Mouse (Mus musculus): Measurements from ENCODE around the gene Tmem198b.
"Not testable (repeated sequence)": the region's sequence is repeated elsewhere in the genome, so short reads cannot be mapped to it uniquely, and the experiment has no call there.

The Tmem198b gene

DNA sequence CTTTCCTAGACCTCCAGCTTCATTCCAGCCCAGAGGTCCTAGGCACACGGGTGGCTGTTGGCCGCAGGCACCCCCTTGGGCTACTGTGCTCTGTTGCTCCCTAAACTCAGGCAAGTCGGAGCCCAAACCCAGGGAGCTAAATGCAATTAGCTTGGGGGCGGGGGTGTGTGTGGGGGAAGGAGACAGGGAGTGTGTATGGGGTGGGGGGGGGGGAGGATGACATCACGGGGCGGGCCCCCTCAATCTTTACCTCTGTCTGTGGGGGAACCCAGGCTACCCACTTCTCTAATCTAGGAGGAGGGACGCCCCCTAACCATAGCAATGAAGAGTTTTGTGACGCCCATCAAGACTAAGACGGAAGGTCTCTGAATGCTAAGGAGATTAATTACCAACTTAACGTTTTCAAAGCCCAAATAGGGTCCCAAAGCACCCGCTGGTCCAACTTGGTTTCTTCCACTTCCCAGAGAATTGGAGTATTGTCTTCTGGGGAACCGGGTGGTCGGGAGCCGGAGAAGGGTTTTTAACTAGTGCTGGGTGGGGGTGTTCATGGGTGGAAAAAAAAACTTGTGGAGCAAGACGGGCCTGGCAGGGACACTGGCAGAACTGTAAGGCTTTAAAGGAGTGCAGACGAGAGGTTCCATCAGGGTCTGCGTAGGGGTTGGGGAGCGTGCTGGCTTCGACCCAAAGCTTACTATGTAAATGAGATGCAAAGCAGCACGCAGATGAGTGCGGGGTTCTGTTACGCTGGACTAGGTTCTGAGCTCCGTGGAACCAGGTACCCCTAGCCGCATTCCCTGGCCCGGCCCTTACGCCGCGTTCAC lies at the start of gene Tmem198b:
Gene Tmem198b (minus strand): TSS at position 100 of the 821 bp plus-strand sequence.
- peak; percentile 61 for DNase-seq (ENCODE audit: low spot score)

DNA sequence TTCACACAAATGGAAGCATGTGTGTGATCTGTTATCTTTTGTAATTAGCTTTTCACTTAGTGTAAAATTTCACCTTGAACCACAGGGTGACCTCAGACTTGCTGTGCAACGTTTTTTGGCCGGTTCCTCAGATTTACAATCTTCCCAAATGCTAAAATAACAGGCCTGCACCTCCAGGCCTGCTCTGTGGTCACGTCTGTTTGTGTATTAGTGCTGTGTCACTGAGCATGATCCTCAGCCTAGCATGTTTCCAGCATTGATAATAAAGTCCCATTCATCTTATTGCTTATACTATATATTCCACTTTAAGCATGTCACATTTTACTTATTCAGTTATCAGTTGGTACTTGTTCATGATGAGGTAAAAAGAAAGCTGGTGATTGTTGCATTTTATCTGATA lies 46.2 kb upstream of the Tmem198b start:
- no peak for DNase-seq (ENCODE audit: low spot score)

DNA sequence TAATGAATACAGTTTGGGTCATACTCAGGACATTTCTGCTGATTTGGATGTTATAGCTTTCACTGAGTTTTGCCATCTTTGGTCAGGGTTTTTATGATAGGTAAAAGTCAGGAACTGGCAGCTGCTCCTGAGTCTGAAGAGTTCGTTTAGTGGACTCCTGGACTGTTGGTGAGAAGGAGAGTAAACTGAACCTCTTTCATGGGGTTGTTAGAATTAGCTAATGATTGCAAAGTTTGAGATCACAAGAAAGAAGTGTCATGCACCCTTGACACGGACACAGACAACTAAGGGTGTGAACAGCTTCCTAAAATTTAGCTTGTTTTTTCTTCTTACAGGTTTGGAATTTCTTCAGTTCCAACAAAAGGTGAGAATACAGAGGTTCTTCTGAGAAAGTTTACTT lies 44.3 kb upstream of the Tmem198b start:
- DNase-seq (ENCODE audit: low spot score) = no peak

DNA sequence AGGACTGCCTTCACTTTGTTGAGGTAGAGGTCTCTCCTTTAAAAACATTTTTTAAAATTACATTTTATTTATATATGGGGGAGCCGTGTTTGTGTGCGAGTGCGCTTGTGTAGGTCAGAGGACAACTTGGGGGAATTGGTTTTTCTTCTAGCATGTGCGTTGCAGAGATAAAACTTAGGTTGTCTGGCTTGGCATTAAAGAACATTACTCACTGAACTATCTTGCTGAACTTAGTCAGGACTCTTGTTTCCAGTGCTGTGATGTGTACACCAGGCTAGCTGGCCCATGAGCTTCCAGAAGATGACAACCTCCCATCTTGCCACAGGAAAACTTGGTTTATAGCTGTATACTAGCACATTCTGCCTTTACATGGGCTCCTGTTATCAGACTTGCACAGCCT lies 42.5 kb upstream of the Tmem198b start:
- DNase-seq (ENCODE audit: low spot score) = no peak

DNA sequence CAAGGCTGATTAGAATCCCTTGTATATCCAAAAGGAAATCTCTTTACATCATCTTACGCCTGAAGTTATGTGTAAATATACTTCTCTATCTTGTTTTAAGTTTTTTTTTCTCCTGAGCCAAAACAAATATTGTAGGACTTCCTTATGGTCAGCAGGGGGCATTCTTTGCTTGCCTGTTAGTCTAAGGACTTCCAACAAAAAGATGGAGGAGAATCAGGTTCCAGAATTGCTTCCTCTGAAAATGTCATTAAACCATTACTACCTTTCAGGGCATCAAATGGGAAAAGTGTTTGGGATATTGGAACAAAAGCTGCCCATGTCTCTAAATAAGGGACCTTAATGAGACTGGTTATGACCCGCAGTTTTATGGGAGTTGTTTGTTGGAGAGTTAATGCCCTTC lies 41.3 kb upstream of the Tmem198b start:
- DNase-seq (ENCODE audit: low spot score) = no peak

DNA sequence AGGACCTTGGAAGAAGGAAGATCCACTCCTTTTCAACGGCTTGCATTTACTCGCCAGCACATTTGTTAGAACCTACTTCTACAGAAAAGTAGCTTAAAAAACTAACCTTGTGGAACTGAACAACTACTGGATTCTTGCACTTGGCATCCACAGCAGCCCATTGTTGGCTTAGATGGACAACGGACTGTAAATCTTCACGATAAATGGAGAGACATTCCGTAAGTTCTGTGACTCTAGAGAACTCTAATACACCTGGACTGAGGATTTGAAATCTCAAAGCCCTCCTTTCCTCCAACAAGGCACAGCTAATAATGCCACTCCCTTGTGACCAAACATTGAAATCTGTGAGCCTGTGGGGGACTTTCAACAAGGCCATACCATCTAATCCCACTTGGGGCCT lies 39.1 kb upstream of the Tmem198b start:
- DNase-seq (ENCODE audit: low spot score) = no peak

- no peak for DNase-seq (ENCODE audit: low spot score)
These were observed 36.4 kb upstream of the Tmem198b start for GRCm38 (mm10) chr10:128840612-128841011.

GRCm38 (mm10) chr10:128839434-128839833 lies 35.3 kb upstream of the Tmem198b start:
- no peak for DNase-seq (ENCODE audit: low spot score)

GRCm38 (mm10) chr10:128837400-128837799 lies 33.2 kb upstream of the Tmem198b start:
- DNase-seq (ENCODE audit: low spot score) = no peak

- DNase-seq (ENCODE audit: low spot score) = no peak
These were observed 19.7 kb upstream of the Tmem198b start for GRCm38 (mm10) chr10:128823821-128824220.

DNA sequence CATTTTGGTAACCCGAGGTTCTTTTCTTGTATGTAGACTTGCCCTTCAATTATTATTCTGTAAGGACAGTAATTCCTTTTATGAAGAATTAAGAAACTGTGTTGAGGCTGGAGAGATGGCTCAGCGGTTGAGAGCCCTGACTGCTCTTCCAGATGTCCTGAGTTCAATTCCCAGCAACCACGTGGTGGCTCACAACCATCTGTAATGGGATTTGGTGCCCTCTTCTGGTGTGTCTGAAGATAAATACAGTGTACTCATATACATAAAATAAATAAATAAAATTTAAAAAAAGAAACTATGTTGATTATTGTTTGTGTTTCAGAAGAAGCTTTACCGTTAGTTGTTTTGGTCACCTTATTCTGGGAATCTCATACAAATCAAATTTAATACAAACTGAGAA lies 18.9 kb upstream of the Tmem198b start:
- DNase-seq (ENCODE audit: low spot score) = not testable (repeated sequence)

DNA sequence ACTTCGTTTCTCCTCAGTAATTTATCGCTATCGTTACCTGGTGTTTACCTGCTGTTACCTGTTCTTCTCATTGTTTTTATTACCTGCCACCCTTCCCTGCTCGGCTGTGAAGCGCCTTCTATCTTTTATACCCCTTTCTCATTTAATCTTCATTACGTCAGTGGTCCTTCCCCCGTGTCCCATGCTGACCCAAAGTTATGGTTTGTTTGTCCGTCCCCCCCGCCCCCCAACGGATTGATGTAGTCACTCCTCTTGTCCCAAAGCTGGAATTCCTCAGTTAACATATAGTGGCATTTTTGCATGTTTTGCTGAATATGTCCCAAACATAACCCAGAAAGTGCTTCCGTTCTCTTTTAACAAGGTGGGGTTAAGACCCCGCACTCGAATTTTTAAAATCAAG lies 18.0 kb upstream of the Tmem198b start:
- DNase-seq (ENCODE audit: low spot score) = no peak

GRCm38 (mm10) chr10:128821358-128822056 lies 17.3 kb upstream of the Tmem198b start, which contains the start of gene Ormdl2:
TSS of gene Ormdl2 (minus strand) at chr10:128821645.
- DNase-seq (ENCODE audit: low spot score) = peak; percentile 96

DNA sequence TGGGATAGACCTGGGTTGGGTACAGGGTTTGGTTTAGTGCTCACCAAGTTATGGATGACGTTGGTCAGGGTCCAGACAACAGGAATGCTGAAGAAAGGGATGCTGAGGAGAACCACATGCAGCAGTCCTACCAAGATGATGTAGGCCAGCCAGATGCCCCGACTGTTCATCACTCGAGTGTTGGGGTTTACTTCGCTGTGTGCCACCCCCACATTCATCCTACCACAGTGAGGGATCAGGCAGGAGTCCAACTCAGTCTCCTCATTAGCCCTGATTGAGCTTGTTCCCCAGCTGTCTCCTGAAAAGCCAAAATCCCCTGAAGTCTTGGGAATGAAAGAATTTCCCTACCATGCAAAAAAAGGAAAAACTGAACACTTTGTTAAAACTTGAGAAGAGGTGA lies 16.0 kb upstream of the Tmem198b start:
- DNase-seq (ENCODE audit: low spot score) = no peak

- no peak for DNase-seq (ENCODE audit: low spot score)
These were observed 12.9 kb upstream of the Tmem198b start, which contains the start of gene Sarnp for GRCm38 (mm10) chr10:128817033-128817432. TSS of gene Sarnp (plus strand) at chr10:128817333.

- DNase-seq (ENCODE audit: low spot score) = no peak
These were observed 2.8 kb upstream of the Tmem198b start for GRCm38 (mm10) chr10:128807018-128807417.

DNA sequence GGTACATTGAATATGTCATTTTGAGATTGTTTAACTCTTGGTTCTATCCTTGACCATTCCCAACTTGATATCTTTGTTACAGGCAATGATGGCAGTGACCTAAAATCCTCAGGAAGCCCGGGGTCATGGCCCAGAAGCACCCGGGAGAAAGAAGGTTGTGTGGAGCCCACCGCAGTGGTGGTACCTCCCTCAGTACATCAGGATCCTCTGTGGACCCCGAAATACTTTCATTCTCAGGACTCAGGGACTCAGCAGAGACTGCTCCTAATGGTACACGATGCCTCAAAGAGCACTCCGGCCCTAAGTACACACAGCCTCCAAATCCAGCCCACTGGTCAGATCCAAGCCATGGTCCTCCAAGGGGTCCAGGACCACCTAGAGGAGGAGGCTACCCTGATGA lies 1.9 kb upstream of the Tmem198b start:
- DNase-seq (ENCODE audit: low spot score) = no peak

- peak; percentile 92 for DNase-seq (ENCODE audit: low spot score)
These were observed 1.2 kb upstream of the Tmem198b start for GRCm38 (mm10) chr10:128805092-128806000.

DNA sequence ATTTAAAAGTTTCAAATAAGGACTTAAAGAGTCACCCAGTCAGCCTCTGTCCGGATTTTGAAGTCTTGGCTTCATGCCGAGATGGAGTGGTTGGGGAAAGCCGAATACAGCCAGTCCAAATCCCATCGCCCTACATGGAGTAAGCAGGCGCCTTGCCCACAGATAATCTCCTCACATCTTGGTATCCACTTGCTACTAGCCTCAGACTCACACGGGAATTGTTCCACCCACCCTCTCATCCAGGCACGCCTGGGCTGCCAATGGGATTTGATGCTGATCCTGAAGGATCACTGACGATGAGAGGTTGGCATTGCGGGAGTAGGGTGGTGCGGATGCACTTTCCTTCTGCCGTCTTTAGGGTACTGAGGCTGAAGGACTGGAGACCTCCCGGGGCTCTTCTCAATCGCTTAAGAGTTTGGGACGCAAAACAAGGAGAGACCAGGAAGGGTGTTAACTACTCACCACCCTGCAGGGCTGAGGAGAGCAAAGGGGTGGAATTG lies 349 bp downstream of the Tmem198b start, which contains the start of gene Dnajc14:
Gene Dnajc14 (plus strand): TSS at position 292 of the 500 bp plus-strand sequence.
- DNase-seq (ENCODE audit: low spot score) = peak; percentile 48

DNA sequence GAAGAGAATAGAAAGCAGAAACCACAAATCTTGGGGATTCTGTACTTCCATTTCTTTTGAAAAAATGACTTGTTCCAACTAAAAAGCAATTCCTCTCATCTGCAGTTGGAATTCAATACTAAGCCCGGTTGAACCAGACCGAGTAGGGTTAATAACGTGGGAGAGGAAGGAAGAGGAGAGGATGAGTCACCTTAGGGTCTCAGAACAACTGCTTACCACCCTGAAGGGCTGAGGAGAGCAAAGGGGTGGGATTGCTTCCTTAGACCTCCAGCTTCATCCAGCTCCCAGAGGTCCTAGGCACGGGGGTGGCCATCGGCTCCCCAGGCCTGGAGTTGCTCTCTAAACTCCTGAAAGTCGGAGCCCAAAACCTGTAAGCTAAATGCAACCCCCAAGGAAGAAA lies 809 bp downstream of the Tmem198b start:
- no peak for DNase-seq (ENCODE audit: low spot score)

- DNase-seq (ENCODE audit: low spot score) = no peak
These were observed 1.2 kb downstream of the Tmem198b start for GRCm38 (mm10) chr10:128802956-128803355.

- no peak for DNase-seq (ENCODE audit: low spot score)
These were observed 2.1 kb downstream of the Tmem198b start for GRCm38 (mm10) chr10:128801981-128802495.
